Comparison of ENCODE assay signal across 8 mouse cellular contexts in the genomic region with DNA sequence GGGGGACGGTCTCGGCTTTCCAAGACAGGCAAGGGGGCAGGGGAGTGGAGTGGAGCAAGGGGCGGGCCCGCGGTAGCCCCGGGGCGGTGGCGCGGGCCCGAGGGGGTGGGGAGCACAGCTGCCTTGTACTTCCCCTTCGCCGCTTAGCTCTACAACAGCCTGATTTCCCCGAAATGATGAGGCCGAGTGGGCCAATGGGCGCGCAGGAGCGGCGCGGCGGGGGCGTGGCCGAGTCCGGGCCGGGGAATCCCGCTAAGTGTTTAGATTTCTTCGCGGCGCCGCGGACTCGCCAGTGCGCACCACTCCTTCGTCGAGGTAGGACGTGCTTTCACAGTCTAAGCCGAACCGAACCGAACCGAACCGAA. TPM values are rescaled to one million over a fixed set of nuclear protein-coding genes. Genes with fewer than 3 reads are reported as not detected.
A peak's percentile ranks its signal among the peaks of the same experiment; 100 is the strongest.
DNase-seq lines count a peak whose midpoint lies in the region; ATAC-seq lines count a peak whose summit lies in the region.

A gene (plus strand): TSS at position 255 of the 365 bp plus-strand sequence.

- H3K9me3 ChIP-seq in intestine, embryonic 15.5 days, result no peaks in the 10 kb centered on the region

- peak within 1 kb of the TSS; percentile 89 for H3K4me3 ChIP-seq in intestine, embryonic 15.5 days (replicated peaks)

- intact Hi-C loops in gastrocnemius, postnatal 36 days (cut with DNase I), result no loop called here
- intact Hi-C loops in left cerebral cortex, postnatal 14 days (cut with DNase I), result no loop called here

- H3K4me1 ChIP-seq in intestine, embryonic 15.5 days (replicated peaks), result peaks cover 19% of the 10 kb centered on the region

- peak; percentile 94 for ATAC-seq in intestine, embryonic 15.5 days
- ATAC-seq in megakaryocyte-erythroid progenitor cell, adult 5-6 weeks (replicated peaks; ENCODE audit: low FRiP score, low TSS enrichment, poor library complexity, severe bottlenecking), result peak; percentile 86

- H3K27me3 ChIP-seq in intestine, embryonic 15.5 days (replicated peaks), result no peaks in the 10 kb centered on the region

- H3K4me2 ChIP-seq in intestine, embryonic 15.5 days (replicated peaks), result peak within 1 kb of the TSS; percentile 75

- H3K9ac ChIP-seq in intestine, embryonic 15.5 days, result peak within 1 kb of the TSS; percentile 88

- H3K27ac ChIP-seq in intestine, embryonic 15.5 days, result peak within 1 kb of the TSS; percentile 89

- peak; percentile 98 for DNase-seq in adrenal gland, adult 2 months
- peak; percentile 79 for DNase-seq in embryo, embryonic 11.5 days (ENCODE audit: low read depth, low spot score)
- peak; percentile 90 to 92 for DNase-seq in gastrocnemius, postnatal 36 days
- peak; percentile 87 to 88 for DNase-seq in left cerebral cortex, postnatal 14 days (ENCODE audit: low spot score in 2 of 2)
- peak; percentile 84 for DNase-seq in right cerebral cortex, postnatal 25 days
- DNase-seq in urinary bladder, postnatal 4 days (ENCODE audit: low spot score in 2 of 2), result peak; percentile 93 to 97

- peaks cover 15% of the 10 kb centered on the region for H3K36me3 ChIP-seq in intestine, embryonic 15.5 days

- under 1% methylated on average over 40 of the region's 40 CpGs for WGBS in intestine, embryonic 15.5 days

RNA-seq across cellular contexts. Expression of the gene that starts here (rescaled TPM):
- total RNA-seq in adrenal gland, adult 2 months (2021), result 10 to 100 TPM; 22.7 to 35.5 TPM
- polyA plus RNA-seq in adrenal gland, adult 2 months (2012; rRNA removed), result 43.7 and 59.0 TPM in 2 replicates
- total RNA-seq in gastrocnemius, postnatal 36 days (2021), result 1 to 10 TPM; 6.6 to 7.4 TPM
- polyA plus RNA-seq in intestine, embryonic 15.5 days (2015; fragmentation: Nextera tagmentation; extraction: Ambion mirVana), result 43.5 and 45.9 TPM in 2 replicates
- 1 to 10 TPM; 4.5 to 5.5 TPM for total RNA-seq in left cerebral cortex, postnatal 14 days (2021)
- 3.1 and 4.4 TPM in 2 replicates for total RNA-seq in megakaryocyte-erythroid progenitor cell, adult 5-6 weeks (2014; fragmentation: Nextera tagmentation)
- total RNA-seq in megakaryocyte-erythroid progenitor cell, adult 5-6 weeks (2017), result 39.2 and 50.6 TPM in 2 replicates

Comparison
In these comparisons a context has a peak if more than half of its experiments do, and no peak if none do; other contexts are left out.
1. Peak in every context shown above with its lines: DNase-seq, ATAC-seq, H3K4me3 ChIP-seq and H3K27ac ChIP-seq.